Mouse (Mus musculus) gastrocnemius, postnatal 36 days (tissue): Measurements from ENCODE around the gene Eef2k. TPM values are rescaled to one million over a fixed set of nuclear protein-coding genes. Genes with fewer than 3 reads are reported as not detected.
A peak's percentile ranks its signal among the peaks of the same experiment; 100 is the strongest.

Experiments used
- DNase-seq, 2 experiments: peaks; one replicate each; pipeline ENCODE4 v3.0.0; 2022
- intact Hi-C: fragments of 180-260 bp; cut with DNase I; formaldehyde crosslinking; loops from one replicate; pipeline ENCODE4 v1.15.1; 2025
- total RNA-seq, 2 experiments: library from RNA; stranded (reverse); gene quantifications; 2 replicates each; pipeline ENCODE4 v1.2.3; 2021

The Eef2k gene
- total RNA-seq, 2 experiments from 2014 or later, result 55.7 to 60.3 TPM

DNA sequence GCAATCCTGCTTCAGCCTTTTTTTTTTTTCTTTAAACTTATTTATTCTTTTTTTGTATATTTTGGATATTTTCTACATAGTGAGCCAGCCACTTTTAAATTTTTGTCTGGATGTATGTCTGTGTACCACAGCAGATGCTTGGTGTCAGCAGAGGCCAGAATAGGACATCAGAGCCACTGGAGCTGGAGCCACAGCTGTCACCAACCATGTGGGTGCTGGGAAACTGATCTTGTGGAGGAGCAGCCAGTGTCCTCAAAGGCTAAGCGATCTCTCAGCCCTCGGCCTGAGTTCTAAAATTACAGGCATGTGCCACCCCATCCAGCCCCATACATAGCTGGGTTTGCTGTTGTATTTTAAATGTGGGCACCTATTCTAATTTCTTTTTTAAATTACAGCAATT lies 2.8 kb upstream of the Eef2k start:
- intact Hi-C loops, result loop anchor here (5.0 to 10.0 kb wide), 3 partner anchors 58 to 945 kb away; partner anchors contain the start of genes Dcun1d3, Lyrm1 and Mettl9
- DNase-seq, result no peak

DNA sequence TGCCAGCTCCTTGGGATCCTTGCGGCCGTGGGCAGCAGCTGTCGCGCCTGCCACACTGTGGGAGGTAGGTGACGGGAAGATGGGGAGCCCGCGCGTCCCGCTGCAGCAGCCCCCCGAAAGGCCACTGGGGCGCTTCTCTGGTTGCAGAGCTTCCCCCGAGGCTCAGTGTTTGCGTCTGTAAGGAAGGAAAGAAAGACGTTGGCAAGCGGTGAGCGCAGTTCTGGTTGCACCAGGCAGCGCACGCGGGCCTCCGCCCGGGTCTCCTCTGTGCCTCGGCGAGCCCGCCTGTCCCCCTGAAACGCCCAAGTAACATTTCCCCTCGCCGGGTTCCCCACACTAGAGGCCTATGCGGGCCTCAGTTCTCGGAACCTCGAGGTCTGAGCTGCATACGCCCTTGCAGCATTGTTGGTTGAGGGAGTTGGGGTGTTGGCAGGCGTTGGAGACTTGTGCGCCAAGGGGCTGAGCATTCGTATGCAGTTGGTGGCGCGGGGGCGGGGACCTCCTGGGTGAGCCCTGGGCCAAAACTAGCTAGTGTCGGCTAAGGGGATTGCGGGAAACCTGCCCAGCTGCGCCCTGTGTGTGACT lies 498 bp downstream of the Eef2k start:
- intact Hi-C loops, result loop anchor here (5.0 kb wide), 1 partner anchor 54 kb away; no protein-coding TSS in a partner anchor
- peak; percentile 78 to 85 for DNase-seq

DNA sequence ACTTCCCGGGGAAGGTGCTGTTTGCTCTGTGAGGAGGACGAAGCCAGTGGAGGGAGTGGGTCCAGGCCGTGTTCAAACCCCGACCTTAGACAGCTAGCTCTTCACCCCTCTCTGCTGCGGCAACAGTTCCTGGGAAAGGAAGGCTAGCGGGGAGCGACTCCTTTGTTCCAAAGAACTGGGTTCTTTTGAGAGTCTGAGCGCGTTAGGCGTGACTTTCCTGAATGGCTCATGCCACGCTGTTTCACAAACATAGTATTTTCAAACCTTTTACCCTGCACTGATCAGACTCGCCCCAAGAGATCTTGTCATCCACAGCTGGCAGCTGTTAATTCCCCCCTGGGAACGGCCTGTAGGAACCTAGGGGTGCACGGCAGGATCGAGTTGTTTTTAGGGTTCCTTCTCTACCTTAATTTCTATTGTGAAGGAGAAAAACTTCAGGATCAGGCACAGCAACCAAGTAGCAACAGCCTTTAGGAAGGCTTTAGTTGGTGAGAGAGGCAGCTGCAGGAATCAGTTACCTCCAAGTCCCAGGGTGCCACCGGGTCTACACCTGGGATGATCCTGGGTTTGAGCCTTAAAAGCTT lies 1.3 kb downstream of the Eef2k start:
- no peak for DNase-seq
- intact Hi-C loops, result loop anchor here (5.0 kb wide), 1 partner anchor 53 kb away; no protein-coding TSS in a partner anchor

GRCm38 (mm10) chr7:120844689-120845088 lies 2.1 kb downstream of the Eef2k start:
- DNase-seq, result no peak
- intact Hi-C loops, result loop anchor here (5.0 kb wide), 2 partner anchors 38 to 53 kb away; no protein-coding TSS in a partner anchor

- no peak for DNase-seq
- intact Hi-C loops, result loop anchor here (5.0 kb wide), 1 partner anchor 33 kb away; no protein-coding TSS in a partner anchor
Observed at GRCm38 (mm10) chr7:120848831-120849512, 6.3 kb downstream of the Eef2k start.

GRCm38 (mm10) chr7:120850165-120850564 lies 7.5 kb downstream of the Eef2k start:
- intact Hi-C loops, result no loop called here
- DNase-seq, result no peak

GRCm38 (mm10) chr7:120859854-120860253 lies 17.2 kb downstream of the Eef2k start:
- intact Hi-C loops, result no loop called here
- DNase-seq, result no peak

DNA sequence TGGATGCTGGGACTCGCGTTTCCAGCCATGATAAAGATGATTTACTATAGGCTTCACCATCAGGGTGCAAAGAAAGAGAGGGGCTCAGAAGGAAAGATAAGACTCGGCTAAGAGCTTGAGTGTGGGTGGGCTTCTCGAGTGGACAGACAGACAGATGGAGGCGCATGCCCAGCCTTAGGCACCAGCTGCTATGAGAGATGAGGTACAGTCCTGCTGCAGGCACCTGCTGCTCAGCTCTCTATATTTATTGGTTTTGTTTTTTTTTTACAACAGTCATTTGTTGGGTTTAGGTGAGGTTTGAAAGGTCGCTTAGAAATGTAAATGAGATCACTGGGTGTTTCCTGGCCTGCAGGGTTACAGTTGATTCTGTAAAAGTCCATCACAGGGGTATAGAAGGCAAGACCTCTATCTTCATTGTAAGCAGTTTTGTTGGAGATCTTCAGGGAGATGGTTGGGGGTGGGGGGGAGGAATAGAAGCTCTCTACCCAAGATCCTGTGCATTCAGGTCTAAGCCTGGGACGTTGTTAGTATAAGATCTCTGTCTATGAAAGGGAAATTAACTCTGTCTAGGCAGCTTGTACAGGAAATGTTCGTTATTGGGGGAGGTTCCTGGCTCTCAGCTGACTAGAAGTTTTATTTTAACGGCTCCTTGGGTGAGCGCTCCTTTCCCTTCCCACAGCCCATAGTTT lies 18.3 kb downstream of the Eef2k start:
- no peak for DNase-seq
- intact Hi-C loops, result no loop called here

DNA sequence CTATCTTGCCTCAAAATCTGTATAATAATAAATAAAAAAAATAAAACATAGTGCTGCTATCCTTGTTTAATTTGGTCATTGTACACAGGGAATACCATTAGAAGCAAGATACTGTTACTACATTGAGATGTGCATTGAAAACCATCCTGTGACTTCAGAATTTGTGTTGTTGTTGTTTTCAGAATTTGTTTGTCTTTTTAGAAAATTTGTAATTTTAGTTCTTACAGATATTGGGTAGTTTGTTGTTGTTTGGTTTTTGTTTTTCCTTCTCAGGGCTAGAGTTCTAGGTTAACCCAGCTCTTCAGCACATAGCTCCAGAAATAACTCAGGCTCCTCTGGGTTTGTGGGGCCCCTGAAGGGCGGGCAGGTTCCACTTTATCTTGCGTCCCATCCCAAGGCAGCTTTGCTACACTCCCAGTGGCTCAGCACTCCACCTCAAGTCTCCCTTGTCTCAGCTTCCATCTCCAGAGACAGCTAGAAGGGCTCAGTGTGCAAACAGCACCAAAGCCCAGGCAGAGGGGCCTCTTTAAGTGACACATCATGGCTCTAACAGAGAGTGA lies 18.9 kb downstream of the Eef2k start:
- DNase-seq, result no peak
- intact Hi-C loops, result no loop called here

- intact Hi-C loops, result no loop called here
- no peak for DNase-seq
Observed at GRCm38 (mm10) chr7:120862196-120862595, 19.6 kb downstream of the Eef2k start.

- intact Hi-C loops, result no loop called here
- no peak for DNase-seq
Observed at GRCm38 (mm10) chr7:120862626-120863025, 20.0 kb downstream of the Eef2k start.

DNA sequence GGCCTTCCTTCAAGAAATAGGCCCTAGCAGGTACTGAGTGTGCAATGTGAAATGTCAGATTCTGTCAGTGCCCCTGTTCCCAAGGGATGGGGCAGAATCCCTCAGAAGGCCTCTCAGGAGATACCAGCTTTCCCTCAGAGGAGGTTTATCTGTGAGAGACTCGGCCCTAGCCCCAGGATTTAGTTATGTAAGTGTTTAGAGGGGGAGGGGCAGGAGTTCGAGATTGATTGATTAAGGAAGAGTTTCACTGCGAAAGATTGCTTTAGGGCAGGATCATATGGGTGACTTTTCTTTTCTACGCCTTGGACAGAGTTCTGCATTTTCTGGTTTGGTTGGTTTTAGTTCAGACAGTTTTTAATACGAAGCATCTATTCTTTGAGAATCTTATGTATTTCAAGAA lies 20.8 kb downstream of the Eef2k start:
- intact Hi-C loops, result no loop called here
- no peak for DNase-seq

DNA sequence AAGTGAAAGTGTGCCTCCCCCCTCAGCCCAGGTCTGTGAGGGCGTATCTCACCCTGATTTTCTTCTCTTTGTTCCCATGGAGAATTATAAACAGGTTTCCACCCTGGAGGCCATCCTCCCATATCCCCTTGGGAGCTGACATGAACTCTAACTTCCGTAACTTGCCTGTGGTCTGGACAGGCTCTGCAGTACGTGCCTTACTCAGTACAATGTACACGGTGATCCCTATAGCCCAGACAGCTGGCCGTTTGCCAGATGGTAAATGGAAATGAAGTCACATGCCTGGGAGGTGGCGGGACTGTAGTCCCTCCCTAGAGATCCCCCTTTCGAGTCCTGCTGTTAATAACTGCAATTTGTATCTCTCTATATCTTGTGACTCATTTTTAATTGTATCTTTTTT lies 22.5 kb downstream of the Eef2k start:
- intact Hi-C loops, result no loop called here
- no peak for DNase-seq

DNA sequence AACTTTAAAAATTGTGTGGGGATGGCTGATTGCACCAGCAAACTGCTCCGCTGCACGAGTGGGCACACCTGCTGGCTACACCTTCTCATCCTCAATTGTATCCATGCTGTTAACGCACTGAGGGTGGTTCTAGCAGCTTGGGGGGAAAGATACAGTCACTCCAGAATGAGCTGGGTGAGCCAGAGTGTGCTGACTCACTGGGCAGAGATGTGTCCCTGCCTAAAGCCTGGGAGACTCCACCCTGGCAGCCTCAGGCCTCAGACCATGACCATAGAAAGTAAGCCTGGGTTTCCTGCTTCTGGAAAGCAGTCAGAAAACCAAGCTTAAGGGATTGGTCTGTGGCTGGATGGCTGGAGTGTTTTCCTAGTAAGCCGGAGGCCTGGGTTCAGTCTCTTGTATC lies 23.2 kb downstream of the Eef2k start:
- intact Hi-C loops, result no loop called here

GRCm38 (mm10) chr7:120866684-120867083 lies 24.1 kb downstream of the Eef2k start:
- no peak for DNase-seq
- intact Hi-C loops, result no loop called here

More for the DNA sequence above, 23.2 kb downstream of the Eef2k start:
- peak in 1 of 2 experiments; percentile 42 for DNase-seq

DNA sequence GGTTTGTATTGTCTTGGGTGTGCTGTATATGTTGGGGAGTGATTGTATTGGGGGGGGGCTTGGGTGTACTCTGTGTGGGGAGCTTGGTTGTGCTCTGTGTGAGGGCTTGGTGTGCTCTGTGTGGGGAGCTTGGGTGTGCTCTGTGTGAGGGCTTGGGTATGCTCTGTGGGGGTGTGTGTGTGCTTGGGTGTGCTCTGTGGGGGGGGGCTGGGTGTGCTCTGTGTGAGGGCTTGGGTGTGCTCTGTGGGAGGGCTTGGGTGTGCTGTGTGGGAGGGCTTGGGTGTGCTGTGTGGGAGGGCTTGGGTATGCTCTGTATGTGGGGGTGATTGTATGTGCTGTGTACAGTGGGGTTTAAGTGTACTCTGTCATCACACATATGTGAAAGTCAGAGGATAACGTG lies 25.1 kb downstream of the Eef2k start:
- intact Hi-C loops, result no loop called here
- no peak for DNase-seq

DNA sequence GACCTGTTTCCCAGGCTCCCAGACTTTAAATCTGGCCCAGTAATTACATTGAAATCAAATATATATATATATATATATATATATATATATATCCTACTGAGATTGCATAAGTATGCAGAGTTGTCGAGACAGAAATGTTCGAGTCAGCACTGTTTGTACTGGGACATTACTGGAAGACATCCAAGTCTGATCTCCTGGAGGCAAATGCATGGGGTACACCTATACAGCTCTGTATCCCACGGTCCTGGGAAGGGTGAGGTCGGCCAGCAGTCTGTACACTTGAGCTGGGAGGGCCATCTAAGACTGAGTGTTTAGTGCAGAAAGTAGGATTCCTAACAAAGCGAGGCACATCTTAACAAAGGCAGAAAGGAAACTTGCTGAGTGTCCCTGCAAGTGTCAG lies 27.3 kb downstream of the Eef2k start:
- DNase-seq, result no peak
- intact Hi-C loops, result no loop called here

DNA sequence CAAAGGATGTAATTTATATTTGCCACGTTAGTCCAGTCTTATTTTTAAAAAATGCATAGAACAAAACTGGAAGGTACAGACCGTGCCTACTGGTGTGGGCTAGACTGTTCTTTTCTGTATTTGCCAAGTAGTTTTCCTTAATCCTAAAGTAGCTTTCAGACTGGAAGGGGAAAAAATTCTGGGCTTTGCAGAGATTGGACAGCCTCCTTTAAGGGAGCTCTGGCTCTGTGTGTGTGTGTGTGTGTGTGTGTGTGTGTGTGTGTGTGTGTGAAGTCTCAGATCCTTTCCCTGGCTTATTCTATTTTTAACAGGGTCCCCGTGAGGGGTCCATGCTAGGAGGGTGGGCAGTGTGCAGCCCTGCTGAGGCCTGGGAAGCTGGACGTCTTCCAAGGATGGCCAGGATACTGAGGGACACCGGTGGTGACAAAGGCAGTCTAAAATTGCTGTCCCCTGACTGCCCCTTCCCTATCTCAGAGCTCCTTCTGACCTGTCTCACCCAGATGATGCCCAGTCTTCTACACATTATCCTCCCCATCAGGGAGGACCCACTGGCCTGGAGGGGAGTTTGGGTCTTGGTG lies 27.9 kb downstream of the Eef2k start:
- DNase-seq, result no peak
- intact Hi-C loops, result no loop called here

DNA sequence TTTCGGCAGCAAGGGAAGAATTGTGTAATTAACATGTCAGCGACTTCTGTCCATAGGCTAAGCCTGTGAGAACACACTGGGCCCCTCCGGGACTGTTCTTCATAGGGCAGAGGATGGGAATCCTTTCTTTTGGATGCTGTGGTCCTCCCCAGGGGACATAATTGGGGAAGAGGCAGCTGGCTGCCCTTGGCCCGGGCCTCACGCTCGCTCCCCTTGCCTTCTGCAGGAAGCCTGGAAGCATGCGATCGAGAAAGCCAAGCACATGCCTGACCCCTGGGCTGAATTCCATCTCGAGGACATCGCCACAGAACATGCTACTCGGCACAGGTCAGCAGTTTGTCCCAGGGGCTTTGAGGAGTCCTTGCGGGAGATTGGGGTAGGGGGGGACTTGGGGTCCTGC lies 30.5 kb downstream of the Eef2k start:
- intact Hi-C loops, result no loop called here
- DNase-seq, result peak in 1 of 2 experiments; percentile 16

- intact Hi-C loops, result no loop called here
- no peak for DNase-seq
Observed at GRCm38 (mm10) chr7:120874021-120874420, 31.4 kb downstream of the Eef2k start.
